Mouse (Mus musculus) bone marrow, adult 2 months (tissue): ENCODE data around the gene Gp1ba. TPM values are rescaled to one million over a fixed set of nuclear protein-coding genes. Genes with fewer than 3 reads are reported as not detected.

Experiments
- H3K27ac ChIP-seq: fragments of 200-500 bp; 2 replicates; pipeline ENCODE4 v1.5.1; 2012; ENCODE audit warnings: low read depth, mild to moderate bottlenecking, control low read depth, inconsistent platforms, low read length; ENCODE audit not compliant: control insufficient read depth, poor library complexity, insufficient read depth
- H3K4me1 ChIP-seq: fragments of 200-500 bp; 2 replicates; pipeline ENCODE4 v1.6.1; 2011; ENCODE audit warnings: low read length; ENCODE audit not compliant: control insufficient read depth, insufficient read depth
- H3K4me3 ChIP-seq: fragments of 200-500 bp; replicated peaks from 2 replicates; pipeline ENCODE3; 2011; ENCODE audit warnings: mild to moderate bottlenecking, low read depth, low read length, control low read depth; ENCODE audit not compliant: control insufficient read depth
- CTCF ChIP-seq: fragments of 200-500 bp; IDR thresholded peaks from 2 replicates; pipeline ENCODE4 v1.5.1; 2011; ENCODE audit warnings: low read length, control low read depth; ENCODE audit not compliant: control insufficient read depth, insufficient read depth
- POLR2A ChIP-seq: fragments of 200-500 bp; IDR thresholded peaks from 2 replicates; pipeline ENCODE4 v1.6.1; 2011; ENCODE audit warnings: low read depth, mild to moderate bottlenecking, control low read depth, low read length, borderline replicate concordance; ENCODE audit not compliant: control insufficient read depth
- WGBS: fragments of 180-500 bp; shearing (Covaris S2); methylation state at CpG from one replicate; pipeline ENCODE4 v1.1.7; 2018; 5-methylcytosine and 5-hydroxymethylcytosine counted together
- polyA plus RNA-seq: library from polyadenylated mRNA; stranded (reverse); fragments of >200 nt; gene quantifications from 2 replicates; pipeline ENCODE4 v1.2.4, GENCODE M21; 2011; ENCODE audit warnings: low replicate concordance; ENCODE audit not compliant: missing spikeins, insufficient read depth, insufficient read length

The Gp1ba gene
- polyA plus RNA-seq, 1 experiment, result 28.3 TPM

- Histone ChIP-seq H3K27ac (no peak overlapping the region), H3K4me1 (peaks cover 4% of the 10 kb centered on the region; the same call in 1 of the 2 replicates), H3K4me3 (no peak overlapping the region)
- no peak for TF ChIP-seq CTCF
- TF ChIP-seq POLR2A, result no peak
- 31% methylated on average over 11 of the region's 11 CpGs for WGBS
These were observed 35.6 kb downstream of the Gp1ba start for GRCm38 (mm10) chr11:70674501-70674900.

GRCm38 (mm10) chr11:70678092-70678491 is 39.2 kb downstream of the Gp1ba start:
- H3K27ac ChIP-seq, result no peak overlapping the region
- no peak overlapping the region for H3K4me3 ChIP-seq
- TF ChIP-seq POLR2A, result no peak
- TF ChIP-seq CTCF, result no peak
- 86% methylated on average over 9 of the region's 9 CpGs for WGBS
- H3K4me1 ChIP-seq, result peaks cover 4% of the 10 kb centered on the region; the same call in 1 of the 2 replicates

- Histone ChIP-seq H3K4me3 (no peak overlapping the region), H3K27ac (no peak overlapping the region), H3K4me1 (peaks cover 4% of the 10 kb centered on the region; the same call in 1 of the 2 replicates)
- WGBS, result 83% methylated on average over 2 of the region's 2 CpGs
- TF ChIP-seq CTCF (no peak), POLR2A (no peak)
These were observed 39.7 kb downstream of the Gp1ba start for GRCm38 (mm10) chr11:70678576-70678975.

- H3K27ac ChIP-seq, result peak overlapping the region; percentile 13; the same call in 1 of the 2 replicates
- peaks cover 4% of the 10 kb centered on the region; the same call in 1 of the 2 replicates for H3K4me1 ChIP-seq
- 87% methylated on average over 8 of the region's 8 CpGs for WGBS
- TF ChIP-seq POLR2A (no peak), CTCF (no peak)
- no peak overlapping the region for H3K4me3 ChIP-seq
These were observed 40.4 kb downstream of the Gp1ba start for GRCm38 (mm10) chr11:70679361-70679760.

- H3K4me1 ChIP-seq, result peaks cover 4% of the 10 kb centered on the region; the same call in 1 of the 2 replicates
- peak overlapping the region; percentile 68; the same call in 1 of the 2 replicates for H3K27ac ChIP-seq
- TF ChIP-seq POLR2A (no peak), CTCF (no peak)
- H3K4me3 ChIP-seq, result no peak overlapping the region
- WGBS, result 16% methylated on average over 8 of the region's 8 CpGs
These were observed 41.0 kb downstream of the Gp1ba start for GRCm38 (mm10) chr11:70679894-70680293.

GRCm38 (mm10) chr11:70681170-70681569 is 42.2 kb downstream of the Gp1ba start:
- 90% methylated on average over 12 of the region's 12 CpGs for WGBS
- TF ChIP-seq POLR2A (no peak), CTCF (no peak)
- Histone ChIP-seq H3K4me1 (peaks cover 4% of the 10 kb centered on the region; the same call in 1 of the 2 replicates), H3K4me3 (no peak overlapping the region), H3K27ac (no peak overlapping the region)

GRCm38 (mm10) chr11:70681897-70682581 is 43.1 kb downstream of the Gp1ba start:
- H3K4me3 ChIP-seq, result no peak overlapping the region
- H3K27ac ChIP-seq, result no peak overlapping the region
- 84% methylated on average over 11 of the region's 11 CpGs for WGBS
- TF ChIP-seq POLR2A (no peak), CTCF (no peak)
- H3K4me1 ChIP-seq, result peaks cover 4% of the 10 kb centered on the region; the same call in 1 of the 2 replicates

GRCm38 (mm10) chr11:70683640-70684039 is 44.7 kb downstream of the Gp1ba start:
- Histone ChIP-seq H3K4me3 (no peak overlapping the region), H3K27ac (no peak overlapping the region)

More at GRCm38 (mm10) chr11:70683640-70684039, 44.7 kb downstream of the Gp1ba start:
- WGBS, result 83% methylated on average over 5 of the region's 5 CpGs
- TF ChIP-seq CTCF (no peak), POLR2A (no peak)
- peaks cover 4% of the 10 kb centered on the region; the same call in 1 of the 2 replicates for H3K4me1 ChIP-seq
